ENCODE assay signal across 9 mouse cellular contexts in genomic region chr5:37109280-37109849, GRCm38 (mm10). TPM values are rescaled to one million over a fixed set of nuclear protein-coding genes. Genes with fewer than 3 reads are reported as not detected.
DNase-seq lines count a peak whose midpoint lies in the region; ATAC-seq lines count a peak whose summit lies in the region.
"Had no signal": no experiment of that assay in that cellular context is flagged by ENCODE, and none has a peak within 500 bp of the region (broad histone marks: within the 10 kb centered on the region; RNA-seq: fewer than 3 reads in every experiment).

No protein-coding gene starts in this region.

- DNase-seq in gastrocnemius, postnatal 10 days = peak; percentile 46
- DNase-seq in gastrocnemius, postnatal 36 days = no peak
- DNase-seq in adrenal gland, adult 18-20 months (ENCODE audit: low spot score in 2 of 2) = peak; percentile 76 to 77
- DNase-seq in embryo, embryonic 10 days (ENCODE audit: low spot score) = peak; percentile 76
- DNase-seq in left cerebral cortex, adult 9 months (ENCODE audit: low spot score in 2 of 2) = peak; percentile 62 to 89
- peak; percentile 89 for DNase-seq in splenic B cell, adult 2 months (ENCODE audit: low read depth, low spot score)

- H3K27me3 ChIP-seq in splenic B cell, adult 2 months (ENCODE audit: control insufficient read depth, insufficient read depth, low read length, poor library complexity, severe bottlenecking) = no peaks in the 10 kb centered on the region
- H3K27me3 ChIP-seq: limb, embryonic 15.5 days had no signal

- H3K36me3 ChIP-seq in splenic B cell, adult 2 months (ENCODE audit: control insufficient read depth, insufficient read depth, low read length, poor library complexity, severe bottlenecking) = peaks cover 7% of the 10 kb centered on the region; the same call in 1 of the 2 replicates
- H3K36me3 ChIP-seq: limb, embryonic 15.5 days had no signal

- intact Hi-C loops in gastrocnemius, postnatal 36 days (cut with DNase I) = loop anchor here (10.0 kb wide), 1 partner anchor 155 kb away; no protein-coding TSS in a partner anchor

- peak; percentile 60 to 74 for ATAC-seq in hematopoietic stem cell, adult 5-6 weeks (replicated peaks in 1 of 2; ENCODE audit: insufficient read depth in 1 of 2, low FRiP score in 2 of 2, low TSS enrichment in 1 of 2, low read depth in 1 of 2, poor library complexity in 2 of 2, severe bottlenecking in 2 of 2)
- peak; percentile 48; the same call in 1 of the 2 replicates for ATAC-seq in monocyte, adult 5-6 weeks (replicated peaks; ENCODE audit: insufficient number of reproducible peaks, low FRiP score, low TSS enrichment, poor library complexity, severe bottlenecking)

RNA-seq across cellular contexts. Expression of gene Gm1043, which starts 24.2 kb away (rescaled TPM):
- not detected for total RNA-seq in gastrocnemius, postnatal 10 days (2021)
- total RNA-seq in gastrocnemius, postnatal 36 days (2021) = not detected
- total RNA-seq in adrenal gland, adult 18-20 months (2021) = under 1 TPM; 0.40 to 0.51 TPM
- total RNA-seq in hematopoietic stem cell, adult 5-6 weeks (2017) = 0.13 TPM in 1 of 2 replicates, not detected in the other
- 0.43 to 7.4 TPM (median 1.8 TPM) in 3 replicates for total RNA-seq in monocyte, adult 5-6 weeks (2017)

Comparison
In these comparisons a context has a peak if more than half of its experiments do, and no peak if none do; other contexts are left out.
1. DNase-seq: peak in gastrocnemius, postnatal 10 days (single experiment), adrenal gland, adult 18-20 months (2 of 2), embryo, embryonic 10 days (single experiment), left cerebral cortex, adult 9 months (2 of 2) and splenic B cell, adult 2 months (single experiment); none in gastrocnemius, postnatal 36 days (0 of 2).